Mouse (Mus musculus): ENCODE data around the gene Fcor. TPM values are rescaled to one million over a fixed set of nuclear protein-coding genes. Genes with fewer than 3 reads are reported as not detected.

Fcor gene
- polyA plus RNA-seq (2015; fragmentation: Nextera tagmentation; extraction: Ambion mirVana): 1.6 and 2.1 TPM in 2 replicates

GRCm38 (mm10) chr8:3671980-3672491 is at the start of gene Fcor:
Gene Fcor, minus strand, starts transcription at chr8:3672362.
- DNase-seq (ENCODE audit: low spot score): peak; percentile 88

GRCm38 (mm10) chr8:3721041-3721440 is 48.9 kb upstream of the Fcor start:
- no peak for DNase-seq (ENCODE audit: low spot score)

DNA sequence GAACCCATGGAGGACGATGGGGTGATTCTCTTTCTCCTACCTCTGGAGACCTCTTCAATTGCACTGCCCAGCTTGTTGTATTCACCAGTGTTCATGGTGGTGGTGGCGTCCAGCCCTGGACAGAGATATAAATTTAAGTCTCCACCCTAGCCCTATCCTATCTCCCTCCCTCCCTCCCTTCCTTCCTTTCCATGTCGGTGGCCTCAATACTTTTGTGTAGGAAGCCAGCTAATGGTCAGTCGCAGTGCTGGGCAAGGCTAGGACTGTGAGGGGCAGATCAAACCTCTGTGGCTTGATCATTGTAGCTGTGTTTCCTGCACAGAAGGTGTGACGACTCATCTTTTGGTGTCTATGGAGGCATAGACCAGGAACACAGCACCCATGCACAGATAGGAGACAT is 48.4 kb upstream of the Fcor start, which contains the start of gene Clec4g:
TSS of gene Clec4g (minus strand) at position 101 of the 400 bp plus-strand sequence.
- no peak for DNase-seq (ENCODE audit: low spot score)

- peak; percentile 74 for DNase-seq (ENCODE audit: low spot score)
Observed at GRCm38 (mm10) chr8:3718559-3718958, 46.4 kb upstream of the Fcor start.

DNA sequence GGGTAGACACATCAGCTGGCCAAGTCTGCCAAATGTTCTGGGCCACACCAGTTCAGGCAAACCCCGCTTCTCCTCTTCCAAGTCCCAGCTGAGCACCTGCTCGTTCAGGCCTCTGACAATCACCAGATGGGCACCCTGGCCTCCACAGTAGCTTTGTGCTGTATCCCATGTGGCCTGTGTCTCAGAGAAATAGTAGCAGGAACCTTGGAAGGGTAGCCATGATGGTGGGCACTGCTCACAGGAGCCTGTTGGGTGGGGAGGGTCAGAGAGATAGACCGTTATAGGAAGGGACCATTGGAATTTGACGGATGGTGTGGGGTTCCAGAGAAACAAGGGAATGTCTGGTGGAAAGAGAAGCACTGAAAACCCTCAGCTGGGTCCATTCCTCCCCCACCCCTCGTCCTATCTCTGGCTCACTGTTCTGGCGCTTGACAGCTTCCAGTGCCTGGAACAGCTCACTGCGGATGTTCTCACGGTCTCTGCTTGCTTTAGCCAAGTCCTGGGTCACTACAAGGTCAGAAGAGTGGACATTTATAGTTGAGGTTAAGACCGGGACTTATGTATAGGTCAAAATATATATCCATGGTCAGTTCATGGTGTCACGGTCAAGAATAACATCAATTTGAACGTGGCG is 45.3 kb upstream of the Fcor start:
- no peak for DNase-seq (ENCODE audit: low spot score)

DNA sequence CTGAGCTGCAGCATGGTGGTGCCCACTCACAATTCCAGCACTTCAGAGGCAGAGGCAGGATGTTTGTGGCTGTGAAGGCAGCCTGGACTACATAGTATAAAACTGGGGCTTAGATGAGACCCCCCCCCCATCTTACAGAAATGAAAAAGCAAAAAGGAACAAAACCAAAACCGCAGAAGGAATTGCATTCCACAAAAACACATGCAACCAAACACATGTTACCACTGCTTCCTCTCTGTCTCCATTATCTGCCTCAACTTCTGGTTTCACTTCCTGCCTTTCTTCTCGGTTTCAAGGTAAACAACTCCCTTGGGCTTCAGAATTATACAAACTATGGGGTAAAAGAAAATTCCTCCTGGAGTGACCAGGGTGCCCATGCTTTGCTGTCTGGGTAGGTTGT is 39.5 kb upstream of the Fcor start:
- DNase-seq (ENCODE audit: low spot score): peak; percentile 33

DNA sequence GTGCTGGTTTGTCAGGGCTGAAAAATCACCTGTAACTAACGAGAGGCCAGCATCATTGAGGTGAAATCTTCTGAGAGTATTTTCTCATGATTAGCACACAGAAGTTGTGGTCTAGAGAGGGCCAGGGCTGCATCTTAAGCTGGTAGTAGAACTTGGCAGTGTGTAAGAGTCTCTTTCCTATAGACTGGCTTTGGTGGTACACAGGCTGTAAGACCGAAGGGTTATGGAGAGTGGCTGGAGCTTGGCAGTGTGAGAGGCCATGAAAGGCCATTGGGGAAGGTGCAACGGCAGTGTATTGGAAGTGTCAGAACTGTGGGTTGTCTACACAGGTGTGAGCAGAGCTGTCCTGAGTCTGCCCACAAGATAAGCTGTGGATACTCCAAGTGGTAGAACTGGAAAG is 38.1 kb upstream of the Fcor start:
- no peak for DNase-seq (ENCODE audit: low spot score)

GRCm38 (mm10) chr8:3707611-3708010 is 35.4 kb upstream of the Fcor start:
- DNase-seq (ENCODE audit: low spot score): no peak

DNA sequence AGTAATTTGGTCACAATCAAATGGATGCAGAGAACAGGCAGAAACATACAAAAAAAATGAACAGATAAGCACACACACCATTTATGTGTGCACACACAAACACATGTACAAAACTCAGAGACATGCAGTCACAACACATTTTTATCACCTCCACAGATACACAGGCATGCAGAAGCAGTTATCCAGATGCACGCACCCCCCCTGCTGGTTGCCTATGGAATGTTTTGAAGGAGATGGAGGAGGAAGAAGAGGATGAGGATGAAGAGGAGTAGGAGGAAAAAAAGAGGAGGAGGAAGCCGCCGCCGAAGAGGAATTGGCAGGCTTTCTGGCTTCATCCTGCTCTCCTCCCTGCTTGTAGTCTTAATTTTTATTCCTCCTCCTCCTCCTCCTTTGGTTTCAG is 33.5 kb upstream of the Fcor start:
- no peak for DNase-seq (ENCODE audit: low spot score)

- no peak for DNase-seq (ENCODE audit: low spot score)
Observed at GRCm38 (mm10) chr8:3701491-3701890, 29.3 kb upstream of the Fcor start.

GRCm38 (mm10) chr8:3694121-3694520 is 22.0 kb upstream of the Fcor start, which contains the start of gene Fcer2a:
Gene Fcer2a, minus strand, starts transcription at chr8:3694175.
- no peak for DNase-seq (ENCODE audit: low spot score)

GRCm38 (mm10) chr8:3690774-3691173 is 18.6 kb upstream of the Fcor start:
- no peak for DNase-seq (ENCODE audit: low spot score)

GRCm38 (mm10) chr8:3687537-3687936 is 15.4 kb upstream of the Fcor start:
- no peak for DNase-seq (ENCODE audit: low spot score)

DNA sequence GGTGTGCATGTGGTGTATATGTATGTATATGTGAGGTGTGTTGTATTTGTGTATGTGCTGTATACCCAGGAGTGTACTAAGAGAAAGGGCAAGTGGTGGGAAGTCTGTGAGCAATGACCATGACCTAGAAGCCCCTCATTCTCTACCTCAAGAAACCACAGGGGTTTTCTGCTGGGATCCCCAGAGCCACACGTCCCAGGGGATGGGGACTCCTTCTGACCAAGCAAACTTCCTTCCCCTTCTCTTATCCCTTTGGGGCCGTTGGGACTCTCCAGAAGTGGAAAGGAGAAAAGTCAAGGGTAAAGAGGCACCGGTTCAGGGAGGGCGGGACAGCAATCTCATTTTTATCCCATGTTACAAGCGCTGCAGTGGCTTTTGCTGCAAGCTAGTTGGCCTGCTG is 13.3 kb upstream of the Fcor start:
- DNase-seq (ENCODE audit: low spot score): no peak

DNA sequence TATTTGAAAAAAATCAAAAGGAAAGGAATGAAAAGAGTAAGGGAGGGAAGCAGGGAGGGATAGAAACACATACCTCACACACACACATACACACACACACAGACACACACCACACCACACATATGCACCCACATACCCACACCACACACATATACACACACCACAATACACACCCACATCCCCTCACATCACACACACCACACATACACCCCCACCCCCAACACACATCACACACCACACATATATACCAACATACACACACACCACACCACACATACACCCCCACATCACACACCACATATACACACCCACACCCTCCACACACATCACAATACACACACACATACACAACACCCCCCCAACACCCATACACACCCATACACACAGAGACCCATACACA is 12.4 kb upstream of the Fcor start:
- no peak for DNase-seq (ENCODE audit: low spot score)

GRCm38 (mm10) chr8:3683408-3684176 is 11.4 kb upstream of the Fcor start:
- no peak for DNase-seq (ENCODE audit: low spot score)

DNA sequence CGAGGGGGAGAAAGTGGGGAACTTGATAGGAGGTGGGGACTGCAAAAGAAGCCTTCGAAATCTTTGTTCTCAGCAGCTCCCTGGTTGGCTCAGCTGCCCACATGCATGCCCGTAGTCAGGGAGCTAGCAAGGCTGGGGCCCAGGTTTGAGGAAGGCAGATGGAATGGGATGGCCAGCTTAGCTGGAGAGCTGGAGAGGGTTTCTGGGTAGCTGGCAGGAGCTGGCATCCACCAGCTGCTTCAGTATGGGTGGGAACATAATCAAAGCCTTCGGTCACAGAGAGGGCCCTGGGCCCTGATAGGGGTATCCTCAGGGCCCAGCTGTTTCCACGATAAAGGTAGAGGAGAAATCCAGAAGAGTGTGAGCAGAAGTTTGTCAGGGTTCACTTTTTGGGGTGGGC is 10.3 kb upstream of the Fcor start:
- DNase-seq (ENCODE audit: low spot score): no peak

DNA sequence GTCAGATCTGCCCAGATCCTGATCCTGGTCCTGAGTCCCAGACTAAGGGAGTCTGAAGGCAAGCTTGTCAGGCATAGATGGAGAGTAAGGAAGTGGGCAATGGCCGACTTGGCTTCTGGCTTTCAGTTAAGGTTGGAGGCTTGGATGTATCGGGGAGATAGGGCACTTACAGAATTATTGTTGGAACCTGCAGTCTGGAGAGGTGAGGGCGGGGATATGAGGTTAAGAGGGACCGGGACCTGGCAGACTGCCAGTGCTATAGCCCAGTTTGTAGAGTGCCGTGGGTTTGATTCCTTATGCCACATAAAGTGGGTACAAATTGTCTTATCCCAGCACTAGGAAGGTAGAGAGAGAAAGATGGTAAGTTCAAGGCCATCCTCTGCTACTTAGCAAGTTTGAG is 7.5 kb upstream of the Fcor start:
- no peak for DNase-seq (ENCODE audit: low spot score)

GRCm38 (mm10) chr8:3679236-3679635 is 7.1 kb upstream of the Fcor start:
- DNase-seq (ENCODE audit: low spot score): no peak

DNA sequence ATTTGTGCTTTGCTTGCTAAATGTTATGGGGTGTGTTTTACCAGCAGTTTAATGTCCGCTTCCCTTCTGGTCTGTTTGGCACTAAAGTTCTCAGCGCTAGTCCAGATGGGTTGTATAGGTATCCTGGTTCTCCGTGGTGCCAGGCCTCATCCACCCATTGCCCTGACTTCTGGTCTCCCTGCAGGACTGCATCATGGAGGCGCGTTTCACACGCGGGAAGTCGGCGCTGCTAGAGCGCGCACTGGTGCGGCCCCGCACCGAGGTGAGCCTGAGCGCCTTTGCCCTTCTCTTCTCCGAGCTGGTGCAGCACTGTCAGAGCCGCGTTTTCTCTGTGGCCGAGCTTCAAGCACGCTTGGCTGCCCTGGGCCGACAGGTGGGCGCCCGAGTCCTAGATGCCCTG is 6.7 kb upstream of the Fcor start:
- no peak for DNase-seq (ENCODE audit: low spot score)

DNA sequence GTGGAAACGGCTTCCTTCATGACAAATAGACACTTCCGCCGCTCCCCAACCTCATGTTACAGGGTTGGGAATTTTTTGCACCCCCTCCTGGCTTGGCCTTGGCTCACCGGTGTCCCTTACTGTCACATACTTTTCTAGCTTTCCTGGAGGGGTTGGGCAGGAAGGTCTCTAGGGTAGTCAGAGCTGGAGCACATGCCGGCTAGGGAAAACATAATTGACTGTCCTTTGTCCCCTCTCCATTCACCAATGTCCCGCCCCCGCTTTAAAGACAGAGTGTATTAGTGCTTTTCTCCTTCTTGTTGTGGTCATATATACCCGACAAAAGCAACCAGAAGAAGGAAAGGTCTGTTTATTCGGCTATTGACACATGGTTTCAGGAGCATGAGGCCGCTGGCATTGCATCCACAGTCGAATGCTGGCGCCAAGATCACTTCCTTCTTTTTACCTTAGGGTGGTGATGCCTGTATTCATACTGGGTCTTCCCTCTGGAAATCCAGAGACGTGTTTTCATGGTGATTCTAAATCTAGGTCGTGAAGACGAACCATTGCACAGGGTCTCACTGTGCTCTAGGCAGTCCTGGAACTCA is 4.9 kb upstream of the Fcor start:
- no peak for DNase-seq (ENCODE audit: low spot score)
